Mouse (Mus musculus): Measurements from ENCODE around the gene Asic4.

DNA sequence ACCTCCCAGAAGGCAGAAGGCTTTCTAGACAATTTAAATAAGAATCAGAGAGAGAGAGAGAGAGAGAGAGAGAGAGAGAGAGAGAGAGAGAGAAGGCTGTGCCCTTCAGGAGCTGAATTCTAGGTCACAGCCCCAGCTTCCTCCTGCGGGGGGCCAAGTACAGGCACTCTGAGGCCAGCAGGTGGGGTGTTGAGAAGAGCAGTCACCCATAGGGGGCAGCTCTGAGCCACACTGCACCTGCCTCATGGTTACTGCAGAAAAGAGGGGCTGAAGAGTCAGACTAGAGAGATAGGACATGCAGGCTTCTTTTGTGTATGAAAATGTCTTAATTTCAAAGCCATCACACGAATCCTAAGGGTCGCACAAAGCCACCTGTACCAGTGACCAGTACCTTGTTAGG lies 36.5 kb upstream of the Asic4 start:
- TF ChIP-seq CTCF (IDR thresholded peaks at IDR 0.05), result peak; percentile 78
- TF ChIP-seq POLR2A (IDR thresholded peaks at IDR 0.05; ENCODE audit: insufficient read depth, low read depth, low read length), result no peak

Data from heart, adult 2 months (tissue).